Mouse (Mus musculus) thymus, postnatal 4 days (tissue): Measurements from ENCODE around the gene Hpn.

Experiments
- DNase-seq: peaks from one replicate; pipeline ENCODE4 v3.0.0; 2021

Hpn gene

GRCm38 (mm10) chr7:31115182-31115581 lies at the start of gene Hpn:
TSS of gene Hpn (minus strand) at chr7:31115290.
- DNase-seq: no peak

- peak; percentile 33 for DNase-seq
Observed at GRCm38 (mm10) chr7:31164748-31165147, 49.7 kb upstream of the Hpn start.

- DNase-seq: no peak
Observed at GRCm38 (mm10) chr7:31163666-31164577, 48.8 kb upstream of the Hpn start.

GRCm38 (mm10) chr7:31162324-31162723 lies 47.2 kb upstream of the Hpn start:
- DNase-seq: peak; percentile 14

- DNase-seq: peak; percentile 54
Observed at GRCm38 (mm10) chr7:31161831-31162230, 46.7 kb upstream of the Hpn start.

- DNase-seq: peak; percentile 59
Observed at GRCm38 (mm10) chr7:31161246-31161645, 46.2 kb upstream of the Hpn start.

- peak; percentile 50 for DNase-seq
Observed at GRCm38 (mm10) chr7:31160763-31161162, 45.7 kb upstream of the Hpn start.

- peak; percentile 82 for DNase-seq
Observed at GRCm38 (mm10) chr7:31156034-31156928, 41.2 kb upstream of the Hpn start.

- DNase-seq: peak; percentile 51
Observed at GRCm38 (mm10) chr7:31155296-31156033, 40.4 kb upstream of the Hpn start, which contains the start of gene Gramd1a. TSS of gene Gramd1a (minus strand) at chr7:31155896.

- peak; percentile 42 for DNase-seq
Observed at GRCm38 (mm10) chr7:31153536-31154320, 38.6 kb upstream of the Hpn start.

GRCm38 (mm10) chr7:31151301-31152241 lies 36.5 kb upstream of the Hpn start:
- peak; percentile 79 for DNase-seq

GRCm38 (mm10) chr7:31150566-31151300 lies 35.6 kb upstream of the Hpn start:
- DNase-seq: peak; percentile 91

GRCm38 (mm10) chr7:31149751-31150565 lies 34.9 kb upstream of the Hpn start:
- DNase-seq: peak; percentile 54

- no peak for DNase-seq
Observed at GRCm38 (mm10) chr7:31149271-31149670, 34.2 kb upstream of the Hpn start.

GRCm38 (mm10) chr7:31148756-31149155 lies 33.7 kb upstream of the Hpn start:
- DNase-seq: peak; percentile 42

- no peak for DNase-seq
Observed at GRCm38 (mm10) chr7:31148086-31148485, 33.0 kb upstream of the Hpn start.

- no peak for DNase-seq
Observed at GRCm38 (mm10) chr7:31145596-31146160, 30.6 kb upstream of the Hpn start.

GRCm38 (mm10) chr7:31144886-31145285 lies 29.8 kb upstream of the Hpn start:
- DNase-seq: peak; percentile 55

- DNase-seq: no peak
Observed at GRCm38 (mm10) chr7:31140941-31141340, 25.9 kb upstream of the Hpn start.
